Mouse (Mus musculus) kidney, postnatal 36 days (tissue): ENCODE data around the gene Hs6st3.

Experiments used
- DNase-seq, 2 experiments: peaks; one replicate each; pipeline ENCODE4 v3.0.0; 2021 to 2022; ENCODE audit warnings: mixed read lengths in 2 of 2

The Hs6st3 gene

DNA sequence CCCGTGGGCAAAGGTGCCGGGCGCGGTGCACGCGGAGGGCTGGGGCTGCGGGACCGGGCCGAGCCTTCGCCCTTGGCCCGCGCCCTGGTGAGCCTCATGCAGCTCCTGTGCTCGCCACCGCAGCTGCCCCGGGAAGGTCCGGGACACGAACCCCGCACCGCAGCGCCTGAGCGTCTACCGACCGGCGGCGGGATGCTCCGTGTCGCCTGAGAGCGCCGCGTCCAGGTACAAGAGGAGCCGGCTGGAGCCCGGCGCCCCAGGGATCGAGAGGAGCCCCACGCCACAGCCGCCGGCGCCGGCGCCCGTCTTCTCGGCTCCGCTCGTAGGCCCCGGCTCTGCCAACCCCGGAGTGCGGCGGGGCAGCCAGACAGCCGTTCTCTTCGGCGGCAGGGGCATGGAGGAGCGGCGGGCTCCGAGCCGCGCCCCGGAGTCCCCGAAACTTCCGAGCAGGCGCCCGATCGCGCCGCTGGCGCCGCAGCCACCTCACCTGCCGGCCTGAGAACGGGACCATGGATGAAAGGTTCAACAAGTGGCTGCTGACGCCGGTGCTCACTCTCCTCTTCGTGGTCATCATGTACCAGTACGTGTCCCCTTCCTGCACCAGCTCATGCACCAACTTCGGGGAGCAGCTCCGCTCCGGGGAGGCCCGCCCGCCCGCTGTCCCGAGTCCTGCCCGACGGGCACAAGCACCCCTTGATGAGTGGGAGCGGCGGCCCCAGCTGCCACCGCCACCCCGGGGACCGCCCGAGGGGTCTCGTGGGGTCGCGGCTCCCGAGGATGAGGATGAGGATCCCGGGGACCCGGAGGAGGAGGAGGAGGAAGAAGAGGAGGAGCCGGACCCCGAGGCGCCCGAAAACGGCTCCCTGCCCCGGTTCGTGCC, at the start of gene Hs6st3:
Hs6st3 (plus strand) TSS at position 436 of the 880 bp plus-strand sequence.
- DNase-seq, result peak in 1 of 2 experiments; percentile 29

DNA sequence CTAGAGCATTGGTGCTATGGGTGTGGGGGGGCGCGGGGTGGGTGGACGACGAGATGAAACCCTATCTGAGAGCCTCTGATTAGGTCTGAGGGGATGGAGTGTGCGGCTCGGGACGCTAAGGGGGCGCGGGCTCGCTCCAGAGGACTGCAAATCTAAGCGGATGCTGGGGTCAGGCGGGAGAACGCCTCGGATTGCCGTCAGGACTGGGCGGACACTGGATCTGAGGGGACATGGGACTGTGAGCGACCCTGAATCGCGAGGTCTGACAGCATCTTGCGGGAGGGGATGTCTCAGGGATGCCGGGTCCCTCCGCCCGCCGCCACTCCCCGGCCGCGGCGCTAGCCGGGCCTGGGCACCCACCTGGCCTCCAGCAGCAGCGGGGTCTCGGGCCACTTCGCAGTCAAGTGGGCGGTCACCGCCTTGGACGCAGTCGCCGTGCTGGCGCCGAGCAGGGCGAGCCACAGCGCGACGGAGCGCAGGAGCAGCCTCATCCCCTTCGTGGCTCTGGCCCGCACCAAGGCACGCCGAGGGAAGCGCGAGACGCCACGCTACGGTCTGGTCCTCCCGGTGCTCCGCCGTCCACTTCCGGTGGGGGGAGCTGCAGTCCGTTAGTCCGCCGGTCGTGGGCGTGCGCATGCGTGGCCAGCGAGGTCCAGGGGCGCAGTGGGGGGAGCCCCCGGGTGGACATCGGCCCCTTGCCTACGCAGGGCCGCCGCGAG, 39.1 kb upstream of the Hs6st3 start, which contains the start of gene Uggt2:
Uggt2 (minus strand) TSS at position 580 of the 719 bp plus-strand sequence.
- DNase-seq, result peak; percentile 72 to 89

DNA sequence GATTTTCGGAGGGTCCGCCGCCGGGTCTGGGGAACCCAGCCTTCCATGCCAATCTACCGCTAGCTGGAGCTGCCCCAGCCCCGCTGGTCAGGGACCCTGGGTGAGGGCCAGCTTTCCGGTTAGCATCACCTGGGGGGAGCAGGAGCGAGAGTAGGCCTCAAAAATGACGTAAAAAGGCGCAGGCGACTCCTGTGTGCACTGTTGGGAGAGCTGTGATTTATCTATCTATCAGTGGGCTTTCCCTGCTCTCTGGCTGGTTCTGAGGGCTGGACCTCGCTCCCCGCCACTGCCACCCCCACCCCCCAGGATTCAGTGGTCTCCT, 38.6 kb upstream of the Hs6st3 start:
- DNase-seq, result no peak

DNA sequence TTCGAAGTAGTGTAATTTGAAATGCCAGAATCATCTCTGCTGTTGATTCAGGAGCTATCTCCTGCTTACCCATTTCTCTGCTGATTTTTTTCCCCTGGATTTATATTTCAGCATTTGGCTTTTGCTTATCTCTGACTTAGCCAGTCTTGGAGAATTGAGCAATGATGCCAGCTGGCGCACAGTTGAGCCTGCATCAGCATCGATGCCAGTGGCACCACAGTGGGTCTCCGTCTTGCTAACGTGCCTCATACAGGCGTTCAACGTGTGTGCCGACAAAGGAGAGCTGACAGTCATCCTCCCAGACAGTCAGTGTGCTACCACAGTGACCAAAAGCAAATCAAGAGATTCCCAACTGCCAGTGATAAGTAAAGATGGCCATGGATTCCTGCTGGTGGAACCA, 30.6 kb upstream of the Hs6st3 start:
- DNase-seq, result no peak

DNA sequence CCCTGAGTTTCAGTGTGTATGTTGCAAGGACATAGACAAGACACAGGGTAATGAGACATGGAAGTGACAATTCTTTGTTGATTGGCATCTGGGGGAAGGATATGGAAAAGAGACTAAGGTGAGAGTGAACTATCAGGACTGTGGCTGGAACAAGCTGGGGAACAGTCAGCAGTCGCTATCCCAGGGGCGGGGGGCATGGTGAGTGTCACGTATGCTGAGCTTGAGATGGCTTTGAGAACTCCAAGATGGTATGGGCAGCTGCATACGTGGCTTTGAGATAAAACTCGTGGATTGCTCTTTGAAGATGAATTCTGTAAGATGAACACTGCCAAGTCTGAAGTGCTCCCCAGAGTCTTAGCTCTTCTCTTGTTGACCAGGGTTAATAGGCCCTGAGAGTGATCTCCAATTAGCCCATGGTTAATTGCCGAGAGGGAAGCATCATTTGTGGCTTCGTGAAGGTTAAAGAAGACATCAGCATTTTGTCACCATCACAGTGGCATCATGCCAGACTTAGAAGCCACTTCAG, 29.3 kb upstream of the Hs6st3 start:
- DNase-seq, result no peak

DNA sequence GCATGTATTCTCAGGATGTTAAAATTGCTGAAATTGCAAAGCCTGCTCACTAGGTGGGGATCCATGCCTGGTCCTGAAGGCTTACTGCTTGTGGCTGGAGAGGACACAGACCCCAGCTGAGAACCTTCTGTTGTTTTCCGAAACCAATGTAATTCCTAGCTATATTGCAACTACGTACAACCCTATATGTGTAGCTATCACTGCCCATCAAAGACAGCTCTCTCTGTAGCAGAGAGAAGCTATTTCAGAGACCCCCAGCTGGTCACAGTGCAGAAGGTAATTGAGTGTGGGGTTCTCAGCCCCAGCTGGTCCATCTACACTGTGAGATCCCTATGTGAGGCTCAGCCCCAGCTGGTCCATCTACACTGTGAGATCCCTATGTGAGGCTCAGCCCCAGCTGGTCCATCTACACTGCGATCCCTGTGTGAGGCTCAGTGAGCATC, 28.3 kb upstream of the Hs6st3 start:
- DNase-seq, result no peak

DNA sequence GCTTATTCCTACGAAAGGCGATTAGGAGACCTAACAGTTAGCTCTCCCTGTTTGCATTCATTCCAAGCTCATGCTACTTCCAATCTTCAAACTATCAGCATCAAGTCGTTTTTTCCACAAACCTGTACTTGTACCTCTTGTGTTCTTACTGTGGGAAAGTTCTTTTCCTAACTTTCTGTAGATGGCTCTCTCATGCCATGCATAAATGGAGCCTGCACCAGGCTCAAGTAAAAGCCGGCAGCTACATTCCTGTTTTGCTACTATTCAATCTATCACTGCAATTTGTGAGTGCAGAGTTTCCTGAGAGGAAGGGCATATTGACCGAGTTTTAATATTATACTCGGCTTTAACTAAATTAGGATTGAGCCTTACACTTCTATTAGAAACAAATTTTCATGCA, 25.6 kb upstream of the Hs6st3 start:
- DNase-seq, result no peak

DNA sequence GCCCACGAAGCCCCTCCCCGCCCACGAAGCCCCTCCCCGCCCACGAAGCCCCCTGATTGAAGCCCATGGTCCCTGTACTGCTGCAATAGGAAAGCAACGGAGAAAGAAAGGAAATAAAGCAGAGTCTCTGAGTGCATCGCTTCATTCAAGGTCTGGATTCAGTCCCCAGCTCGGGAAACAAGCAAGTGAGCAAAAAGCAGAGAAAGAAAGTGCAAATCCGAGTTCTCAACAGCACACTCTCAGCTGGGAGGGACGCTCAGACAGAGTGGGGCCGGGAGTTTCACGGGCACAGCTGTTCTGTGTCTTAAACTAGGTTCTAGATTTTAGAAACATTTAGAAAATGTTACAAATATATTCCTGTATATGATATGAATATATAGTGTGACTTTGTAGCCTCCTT, 14.6 kb upstream of the Hs6st3 start:
- DNase-seq, result no peak

DNA sequence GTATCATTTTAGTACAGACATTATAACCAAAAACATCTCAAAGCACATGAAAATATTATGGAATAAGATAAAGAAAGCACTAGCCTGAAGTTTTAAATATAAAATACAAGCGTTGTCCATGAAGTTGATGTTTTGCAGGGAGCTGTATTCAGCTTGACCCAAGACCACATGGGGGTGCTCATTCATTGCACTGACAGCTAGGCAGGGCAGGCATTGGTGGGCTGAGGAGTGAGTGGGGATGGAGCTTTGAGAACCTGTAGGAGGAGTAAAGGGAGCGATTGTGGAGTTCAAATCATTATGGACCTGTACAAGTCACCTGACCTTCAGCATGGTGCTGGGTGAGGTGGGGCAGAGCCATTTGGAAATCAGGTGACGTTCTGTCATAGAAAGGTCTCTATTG, 14.1 kb upstream of the Hs6st3 start:
- peak in 1 of 2 experiments; percentile 7 for DNase-seq

DNA sequence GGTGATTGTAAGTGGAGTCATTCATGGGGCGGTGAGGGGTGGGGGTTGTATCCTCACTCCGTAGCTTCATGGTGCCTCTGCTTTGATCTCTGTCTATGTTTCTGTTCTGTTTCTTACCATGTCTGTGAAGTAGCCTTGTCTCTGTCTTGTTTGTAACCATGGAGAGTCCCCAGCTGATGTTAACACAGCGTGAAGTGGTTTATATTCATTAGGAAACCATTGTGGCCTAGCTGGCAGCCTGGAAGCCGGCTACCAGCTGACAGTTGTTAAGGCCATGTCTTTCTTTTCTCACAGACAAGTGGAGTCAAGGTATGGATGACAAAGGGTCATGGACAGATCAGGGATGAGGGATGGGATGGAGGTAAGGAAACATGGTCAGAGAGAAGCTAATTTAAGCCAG, 12.3 kb upstream of the Hs6st3 start:
- DNase-seq, result no peak

DNA sequence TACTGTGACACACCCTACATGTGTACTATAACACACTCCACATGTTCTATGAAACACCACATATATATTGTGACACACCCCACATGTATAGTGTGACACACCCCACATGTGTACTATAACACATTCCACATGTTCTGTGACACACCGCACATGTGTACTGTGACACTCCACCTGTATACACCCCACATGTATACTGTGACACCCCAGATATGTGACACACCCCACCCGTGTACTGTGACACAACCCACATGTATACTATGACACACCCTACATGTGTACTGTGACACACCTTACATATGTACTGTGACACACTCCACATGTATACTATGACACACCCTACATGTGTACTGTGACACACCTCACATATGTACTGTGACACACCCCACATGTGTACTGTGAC, 10.8 kb upstream of the Hs6st3 start:
- DNase-seq, result no peak

DNA sequence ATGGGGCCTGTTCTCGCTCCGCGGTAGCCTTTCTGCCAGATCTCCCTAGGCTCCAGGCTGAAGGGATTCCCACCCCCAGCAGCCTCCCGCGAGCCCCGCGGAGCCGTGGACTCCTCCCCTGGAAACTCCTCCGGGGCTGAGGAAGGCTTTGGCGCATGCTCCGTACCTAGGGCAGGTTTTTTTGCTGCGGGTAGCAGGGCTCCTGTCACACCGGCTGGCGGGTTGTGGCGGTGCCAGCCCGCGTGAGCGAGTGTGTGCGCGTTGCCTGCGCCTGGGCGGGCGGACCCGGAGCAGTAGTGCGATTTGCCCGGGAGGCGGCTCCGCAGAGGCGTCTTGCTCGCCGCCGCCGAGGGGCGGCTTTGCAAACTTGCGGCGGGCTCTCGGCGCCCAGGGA, 632 bp upstream of the Hs6st3 start:
- peak; percentile 43 to 58 for DNase-seq

DNA sequence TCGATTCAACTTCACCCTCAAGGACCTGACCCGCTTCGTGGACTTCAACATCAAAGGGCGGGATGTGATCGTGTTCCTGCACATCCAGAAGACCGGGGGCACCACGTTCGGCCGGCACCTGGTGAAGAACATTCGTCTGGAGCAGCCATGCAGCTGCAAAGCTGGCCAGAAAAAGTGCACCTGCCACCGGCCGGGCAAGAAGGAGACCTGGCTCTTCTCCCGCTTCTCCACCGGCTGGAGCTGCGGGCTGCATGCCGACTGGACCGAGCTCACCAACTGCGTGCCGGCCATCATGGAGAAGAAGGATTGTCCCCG, 602 bp downstream of the Hs6st3 start:
- DNase-seq, result peak in 1 of 2 experiments; percentile 34

DNA sequence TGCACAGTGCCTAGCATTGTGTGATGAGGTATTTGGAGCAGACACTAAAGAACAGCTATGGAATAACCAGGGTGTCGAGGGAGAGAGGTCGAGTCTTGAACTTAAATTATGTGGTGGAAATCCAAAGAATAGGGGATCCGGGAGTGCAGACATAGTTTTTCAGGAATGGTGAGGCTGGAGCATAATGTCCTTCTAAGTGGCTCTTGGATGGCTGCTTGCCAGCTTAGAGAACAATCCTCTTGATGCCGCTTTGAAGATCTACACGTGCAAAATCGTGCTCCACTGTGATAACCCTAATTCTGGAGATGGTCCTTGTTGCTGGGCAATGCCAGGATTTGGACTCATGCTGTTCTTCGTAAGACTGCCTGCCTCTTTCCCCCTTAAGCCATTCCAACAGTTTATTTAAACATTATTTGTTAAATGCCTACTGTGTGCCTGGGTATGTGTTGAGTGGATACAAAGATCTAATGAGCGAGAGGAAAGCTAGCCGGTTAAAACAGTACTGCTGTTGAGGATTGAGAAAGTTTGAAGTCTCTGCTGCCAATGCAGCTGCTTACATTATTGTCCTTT, 1.3 kb downstream of the Hs6st3 start:
- peak in 1 of 2 experiments; percentile 6 for DNase-seq

DNA sequence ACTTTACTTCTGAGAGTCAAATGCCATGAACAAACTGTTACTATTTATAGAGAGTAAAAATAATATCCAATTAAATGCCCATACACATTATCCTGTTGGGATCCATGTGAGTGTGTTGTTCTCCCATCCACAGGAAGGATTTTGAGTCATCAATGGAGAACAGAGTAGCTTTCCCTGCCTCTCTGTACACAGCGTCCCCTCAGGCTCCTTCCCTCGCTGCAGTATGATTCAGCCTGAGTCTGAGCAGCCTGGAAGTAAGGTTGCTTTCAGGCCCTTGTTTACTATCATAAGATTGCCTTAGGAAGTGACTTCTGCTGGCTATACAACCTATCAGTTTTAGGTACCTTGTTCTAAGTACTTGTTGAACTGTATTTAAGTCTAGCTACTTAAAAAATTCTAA, 14.9 kb downstream of the Hs6st3 start:
- no peak for DNase-seq

DNA sequence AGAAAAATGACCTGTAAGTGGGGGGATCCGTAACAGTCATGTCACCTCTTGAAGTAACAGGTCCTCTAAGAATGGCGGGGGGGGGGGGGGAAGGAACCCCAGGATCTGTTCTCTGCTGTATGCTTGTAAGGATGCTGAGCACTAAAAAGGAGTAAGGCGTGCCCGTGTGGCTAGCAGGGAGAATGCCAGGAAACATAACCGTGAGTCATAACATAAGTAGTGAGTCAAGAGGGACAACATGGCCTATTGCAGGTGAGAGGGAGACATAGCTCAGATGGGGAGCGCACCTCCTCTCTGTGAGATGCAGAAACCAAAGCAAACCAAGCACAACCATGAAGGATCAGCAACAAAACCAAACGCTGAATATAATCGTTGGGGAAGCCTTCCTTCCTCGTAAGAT, 55.8 kb downstream of the Hs6st3 start:
- no peak for DNase-seq

DNA sequence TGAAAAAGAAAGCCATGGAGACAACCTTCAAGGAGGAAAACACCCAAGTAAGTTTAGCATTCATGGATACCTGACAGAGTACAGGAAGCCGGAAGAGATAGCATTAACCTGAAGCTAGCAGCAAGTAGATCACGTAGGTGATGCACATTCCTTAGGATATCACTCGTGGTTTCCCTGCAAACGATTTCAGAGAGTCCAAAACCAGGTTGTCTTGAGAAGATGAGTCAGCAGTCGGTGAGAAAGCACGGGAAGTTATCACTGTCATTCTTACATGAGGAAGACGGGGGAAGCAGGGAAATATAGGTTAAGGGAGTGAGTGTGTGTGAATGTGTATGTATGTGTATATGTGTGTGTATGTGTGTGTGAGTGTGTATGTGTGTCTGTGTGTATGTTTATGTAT, 65.4 kb downstream of the Hs6st3 start:
- no peak for DNase-seq

DNA sequence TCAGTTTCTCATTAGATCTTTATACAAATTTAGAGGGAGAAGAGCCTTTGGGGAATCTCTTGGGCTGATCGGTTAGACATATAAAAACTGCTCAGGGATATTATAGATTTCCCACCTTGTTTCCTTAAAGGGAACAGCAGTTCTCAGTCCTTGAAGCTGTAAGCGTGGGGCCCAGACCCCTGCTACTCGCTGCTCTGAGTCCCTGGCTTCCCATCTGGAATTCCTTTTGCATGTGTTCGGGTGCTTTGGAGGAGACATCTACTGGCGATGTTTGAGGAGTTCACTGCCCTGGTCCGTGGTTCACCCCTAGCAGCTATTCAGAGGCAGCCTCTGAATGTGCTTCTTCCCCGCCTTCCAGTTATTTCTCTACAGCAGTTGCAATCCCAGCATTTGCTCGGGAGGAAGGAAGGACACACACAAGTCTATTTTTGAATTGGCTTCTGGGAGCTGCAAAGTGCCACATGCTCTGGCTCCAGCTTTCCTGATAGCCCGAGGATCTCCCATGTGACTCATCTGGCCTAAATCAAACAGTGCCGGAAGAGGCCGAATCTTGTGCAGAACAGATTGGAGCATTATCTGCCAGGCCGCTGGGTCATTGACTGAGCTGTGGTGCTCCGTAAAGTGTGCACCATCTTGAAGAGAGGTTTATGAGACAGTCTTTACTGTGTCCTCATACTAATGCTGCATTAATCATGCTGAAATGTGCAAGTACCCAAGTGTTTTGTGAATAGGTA, 77.6 kb downstream of the Hs6st3 start:
- no peak for DNase-seq

DNA sequence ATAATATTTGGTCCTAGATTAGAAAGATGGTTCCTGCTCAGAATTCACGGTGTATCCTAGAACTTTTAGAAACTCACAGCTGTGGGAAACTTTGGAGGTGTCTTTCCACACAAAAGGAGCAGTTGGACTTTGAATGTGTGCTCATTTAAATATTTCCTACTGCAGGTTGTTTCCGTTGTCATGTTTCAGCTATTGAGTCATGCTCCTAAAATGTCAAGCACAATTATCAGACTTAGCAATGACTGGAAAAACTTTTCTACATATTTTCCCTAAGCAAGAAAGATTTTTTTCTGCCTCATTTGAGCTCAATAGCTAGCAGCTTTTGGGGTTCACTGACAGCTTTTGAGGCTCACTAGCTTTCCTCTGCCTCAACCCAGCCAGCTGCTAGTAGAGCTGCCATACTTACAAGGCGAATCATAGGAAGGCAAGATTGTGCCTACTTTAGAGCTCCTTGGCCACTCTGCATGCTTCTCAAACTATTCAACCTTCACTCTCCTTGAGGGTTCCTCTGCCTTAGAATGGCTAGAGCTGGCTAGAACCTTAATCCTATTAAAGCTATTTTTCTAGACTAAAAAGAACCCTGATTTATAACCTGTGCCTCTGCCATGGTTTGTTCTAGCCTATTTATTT, 89.7 kb downstream of the Hs6st3 start:
- no peak for DNase-seq

DNA sequence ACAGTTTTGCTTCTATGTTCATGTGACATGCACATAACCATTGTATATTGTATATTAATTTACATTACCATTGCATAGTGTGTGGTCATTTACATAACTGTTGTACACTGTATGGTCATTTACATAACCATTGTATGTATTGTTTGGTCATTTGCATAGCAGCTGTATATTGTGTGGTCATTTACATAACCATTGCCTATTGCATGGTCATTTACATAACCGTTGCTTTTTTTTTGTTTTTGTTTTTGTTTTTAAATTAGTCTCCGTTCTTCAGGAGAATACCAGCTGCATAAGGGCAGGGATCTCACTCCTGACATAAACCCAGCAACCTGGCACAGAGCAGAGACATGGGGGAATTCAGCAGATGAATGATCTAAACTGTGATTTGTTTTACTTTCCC, 95.5 kb downstream of the Hs6st3 start:
- DNase-seq, result no peak

DNA sequence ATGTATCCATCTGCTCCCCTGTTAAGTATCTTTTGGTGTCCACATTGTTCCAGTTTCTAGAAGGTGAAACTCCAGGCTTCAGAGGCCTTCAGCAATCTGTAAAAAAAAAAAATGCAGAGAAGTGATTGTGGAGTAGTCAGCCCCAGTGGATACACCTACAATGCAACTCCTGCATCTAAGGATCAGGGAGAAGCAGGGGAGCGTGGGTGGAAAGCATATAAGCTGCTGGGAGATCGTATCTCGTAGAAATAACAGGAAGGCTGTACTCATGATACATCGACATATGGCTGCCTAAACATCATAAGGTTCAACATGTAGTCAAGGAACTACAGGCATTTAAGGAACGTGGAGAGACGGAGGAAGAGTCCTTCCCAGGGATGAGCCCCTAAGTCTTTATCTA, 109.0 kb downstream of the Hs6st3 start:
- DNase-seq, result no peak

DNA sequence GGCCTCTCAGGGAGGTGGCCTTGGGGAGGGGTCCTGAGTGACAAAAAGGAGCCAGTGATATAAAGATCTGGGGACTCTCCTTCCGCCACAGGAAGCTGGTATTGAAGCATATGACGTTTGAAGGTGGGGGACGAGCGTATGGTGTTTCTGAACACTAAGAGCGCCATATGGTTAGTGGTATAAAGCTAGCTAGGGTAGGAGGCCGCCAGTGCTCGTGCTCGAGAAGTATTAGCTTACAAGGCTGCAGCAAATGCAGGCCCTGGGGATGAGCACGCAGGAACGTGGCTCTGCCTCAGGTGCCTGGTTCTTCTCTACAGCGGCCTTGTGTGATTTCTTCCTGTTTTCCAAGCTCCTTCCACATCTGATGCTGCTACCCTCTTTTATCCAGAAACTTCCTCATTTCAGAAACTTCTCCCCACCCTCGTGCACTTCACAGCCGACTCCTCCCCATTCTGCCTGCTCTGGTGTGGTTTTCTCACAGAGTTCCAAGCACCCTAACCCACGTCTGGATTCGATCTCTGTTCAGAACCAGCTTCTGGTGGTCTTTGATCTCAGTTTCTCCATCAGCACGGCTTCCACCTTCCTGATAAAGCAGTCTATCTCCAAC, 110.0 kb downstream of the Hs6st3 start:
- DNase-seq, result no peak
